Mouse (Mus musculus) left cerebral cortex, postnatal 36 days (tissue): ENCODE results near the gene Fbxw15. TPM values are rescaled to one million over a fixed set of nuclear protein-coding genes. Genes with fewer than 3 reads are reported as not detected.
"Not testable (repeated sequence)": the region's sequence is repeated elsewhere in the genome, so short reads cannot be mapped to it uniquely, and the experiment has no call there.

Experiments used
- DNase-seq, 2 experiments: peaks; one replicate each; pipeline ENCODE4 v3.0.0; 2021 to 2022; ENCODE audit warnings: low spot score in 2 of 2, mixed read lengths in 1 of 2
- intact Hi-C: fragments of 180-260 bp; cut with DNase I; formaldehyde crosslinking; loops from one replicate; pipeline ENCODE4 v1.15.1; 2025
- total RNA-seq, 2 experiments: library from RNA; stranded (reverse); gene quantifications; 2 replicates each; pipeline ENCODE4 v1.2.3; 2021

Fbxw15 gene
- not detected for total RNA-seq

DNA sequence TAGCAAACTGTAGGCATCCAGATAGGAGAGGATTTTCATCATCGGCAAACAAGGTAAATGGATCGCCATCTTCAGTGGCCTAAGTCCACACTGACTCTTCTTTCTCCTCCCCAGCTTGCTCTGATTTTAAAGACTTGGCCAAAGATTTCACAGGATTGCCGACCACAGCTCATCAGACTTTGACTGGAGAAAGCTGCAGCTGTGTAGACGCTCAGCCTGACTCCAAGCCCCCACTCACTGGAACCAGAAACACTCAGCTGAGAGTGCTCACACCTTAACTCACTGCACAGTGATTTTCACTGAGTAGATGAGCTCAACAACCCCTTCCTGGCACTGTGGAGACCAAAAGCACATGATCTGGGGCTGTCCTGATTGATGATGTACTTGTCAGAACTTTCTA is at the start of gene Fbxw15:
TSS of gene Fbxw15 (minus strand) at position 101 of the 400 bp plus-strand sequence.
- intact Hi-C loops, DNase-seq: not testable (repeated sequence)

DNA sequence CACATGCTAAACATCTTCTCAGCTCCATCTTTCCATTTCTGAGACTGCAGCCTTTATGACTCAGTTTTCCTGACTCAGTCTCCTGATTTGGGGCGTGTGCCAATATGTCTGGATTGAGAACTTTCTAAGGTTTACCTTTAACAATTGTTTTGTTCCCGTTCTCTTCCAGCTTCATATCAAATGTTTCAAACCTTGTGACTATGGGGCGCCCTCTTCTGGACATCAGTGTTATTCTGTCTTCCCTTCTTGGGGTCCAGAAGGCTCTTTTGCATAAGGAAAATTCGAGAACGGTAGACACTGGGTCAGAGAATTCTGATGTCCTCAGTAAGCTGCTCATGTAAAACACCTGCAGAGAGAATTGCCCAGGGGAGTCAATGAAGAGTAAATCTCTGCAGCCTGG is 38.8 kb upstream of the Fbxw15 start:
- intact Hi-C loops, result not testable (repeated sequence)
- DNase-seq, result peak; percentile 5 to 17

DNA sequence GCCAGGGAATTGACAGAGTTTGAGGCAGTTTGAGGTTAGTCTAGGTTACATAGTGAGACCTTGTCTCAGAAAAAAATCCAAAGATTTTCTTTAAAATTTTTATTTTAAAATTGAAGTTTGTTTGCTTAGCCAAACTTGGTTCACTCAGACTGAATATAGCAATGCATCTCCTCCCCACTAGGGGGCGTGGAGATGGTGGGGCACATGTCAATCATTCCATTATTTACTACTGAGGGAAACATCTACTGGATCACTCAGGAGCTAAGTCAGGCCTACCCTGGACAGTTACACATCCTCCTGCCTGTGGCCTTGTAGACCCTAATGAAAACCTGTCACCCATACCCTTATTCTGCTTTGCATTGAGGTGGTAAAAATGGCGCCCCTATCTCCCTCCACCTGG is 34.1 kb upstream of the Fbxw15 start:
- intact Hi-C loops, result not testable (repeated sequence)

DNA sequence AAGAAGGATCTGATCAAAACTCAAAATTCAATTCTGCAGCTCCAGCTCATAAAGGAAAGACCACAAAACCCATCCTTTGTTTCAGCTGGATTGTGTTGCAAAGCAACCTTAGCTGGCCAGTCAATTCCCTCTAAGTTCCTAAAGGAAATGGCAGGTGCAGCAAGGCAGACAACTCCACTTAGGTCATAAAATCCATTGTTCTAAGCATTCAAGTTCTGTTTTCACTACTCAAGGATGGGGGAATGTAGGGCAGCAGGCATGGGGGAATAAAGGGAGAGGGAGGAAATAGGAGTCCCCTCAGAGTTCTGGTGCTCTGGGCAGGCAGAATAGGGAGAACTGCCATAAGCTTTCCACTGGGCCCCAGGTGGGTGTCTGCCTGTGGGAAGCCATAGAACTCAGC is 29.2 kb upstream of the Fbxw15 start:
- no peak for DNase-seq
- intact Hi-C loops, result no loop called here

More for the DNA sequence above, 34.1 kb upstream of the Fbxw15 start:
- not testable (repeated sequence) for DNase-seq

DNA sequence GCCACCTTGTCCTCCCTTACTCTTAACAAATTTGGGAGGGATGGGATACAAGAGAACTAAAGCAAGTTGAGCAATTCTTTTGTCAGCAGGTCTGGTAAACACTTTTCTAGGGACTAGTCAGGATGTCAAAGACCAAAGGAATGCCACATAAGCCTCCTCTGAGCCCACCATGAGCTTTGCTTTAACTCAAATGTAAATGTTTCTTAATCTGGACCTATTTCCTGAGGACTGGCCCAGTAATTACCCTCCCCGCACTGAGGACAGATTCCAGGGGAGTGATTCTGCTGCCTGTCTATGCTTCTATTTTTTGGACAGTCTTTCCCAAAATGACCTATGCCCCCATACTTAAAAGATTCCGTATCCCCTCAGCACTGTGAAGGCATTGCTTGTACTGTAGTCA is 26.8 kb upstream of the Fbxw15 start:
- no peak for DNase-seq
- intact Hi-C loops, result no loop called here

DNA sequence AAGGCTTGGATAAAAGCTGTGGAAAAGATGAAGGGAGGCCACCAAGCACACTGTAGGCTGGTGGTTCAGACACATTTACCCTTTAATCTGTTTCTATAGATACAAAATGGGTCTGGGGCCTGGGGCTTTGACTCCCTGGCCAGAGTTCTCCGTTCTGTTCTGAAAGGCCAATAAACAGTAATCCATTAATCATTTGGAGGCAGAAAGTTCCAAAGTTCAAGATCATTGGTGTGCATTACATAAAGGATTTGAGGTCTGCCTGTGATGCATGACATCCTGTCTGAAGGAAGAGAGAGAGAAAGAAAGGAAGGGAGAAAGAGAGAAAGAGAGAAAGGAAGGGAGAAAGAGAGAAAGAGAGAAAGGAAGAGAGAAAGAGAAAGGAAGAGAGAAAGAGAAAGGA is 2.5 kb downstream of the Fbxw15 start:
- intact Hi-C loops, result no loop called here

DNA sequence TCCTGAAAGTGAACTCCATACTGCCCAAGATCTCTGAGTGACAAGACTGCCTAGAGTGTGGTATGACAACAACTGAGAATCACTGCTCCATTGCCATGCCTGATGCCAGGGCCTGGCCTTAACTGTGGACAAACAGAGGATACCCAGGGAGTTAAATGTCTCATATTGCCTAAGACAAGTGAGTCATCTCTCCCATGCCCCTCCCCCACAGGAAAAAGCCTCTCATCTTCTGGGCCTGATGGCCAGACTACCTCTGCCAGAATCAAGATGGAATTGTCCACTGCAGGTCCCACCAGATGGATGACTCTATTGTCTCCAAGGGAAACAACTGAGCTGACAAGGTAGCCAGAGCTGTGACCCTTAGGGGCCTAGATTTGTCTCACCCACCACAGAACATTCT is 6.0 kb downstream of the Fbxw15 start:
- intact Hi-C loops, DNase-seq: not testable (repeated sequence)

More for the DNA sequence above, 2.5 kb downstream of the Fbxw15 start:
- DNase-seq, result no peak

DNA sequence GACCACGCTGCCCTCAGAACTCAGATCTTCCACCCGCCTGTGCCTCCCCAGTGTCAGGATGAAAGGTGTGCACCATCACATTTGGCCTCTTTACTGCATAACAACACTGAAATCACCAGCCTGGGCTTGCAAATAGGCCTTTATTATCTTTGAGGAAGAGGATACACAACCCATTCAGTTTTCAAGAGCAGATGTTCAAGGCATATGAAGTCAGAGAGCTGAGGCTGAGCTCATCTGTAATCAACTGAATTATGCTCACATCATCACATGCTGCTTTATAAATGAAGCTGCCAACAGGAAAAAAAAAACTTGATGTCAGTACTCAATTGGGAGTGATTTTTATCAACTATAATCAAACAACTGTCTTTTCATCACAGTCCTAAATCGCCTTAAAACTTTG is 15.6 kb downstream of the Fbxw15 start:
- intact Hi-C loops, result no loop called here
- DNase-seq, result no peak

DNA sequence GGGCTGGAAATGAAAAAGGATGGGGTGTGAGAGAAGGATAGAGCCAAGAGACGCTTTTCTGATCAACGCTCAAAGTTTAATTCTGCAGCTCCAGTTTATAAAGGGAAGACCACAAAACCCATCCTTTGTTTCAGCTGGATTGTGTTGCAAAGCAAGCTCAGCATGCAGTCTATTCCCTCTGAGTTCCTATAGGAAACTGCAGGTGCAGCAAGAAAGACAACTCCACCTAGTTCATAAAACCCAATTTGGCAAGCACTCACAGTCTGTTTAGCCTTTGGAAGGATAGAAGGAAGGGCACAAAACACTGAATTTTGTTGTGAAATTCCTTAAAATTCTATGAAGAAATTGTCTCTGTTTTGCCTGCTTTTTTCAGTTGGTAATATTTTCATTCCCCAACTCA is 18.4 kb downstream of the Fbxw15 start:
- intact Hi-C loops, DNase-seq: not testable (repeated sequence)

DNA sequence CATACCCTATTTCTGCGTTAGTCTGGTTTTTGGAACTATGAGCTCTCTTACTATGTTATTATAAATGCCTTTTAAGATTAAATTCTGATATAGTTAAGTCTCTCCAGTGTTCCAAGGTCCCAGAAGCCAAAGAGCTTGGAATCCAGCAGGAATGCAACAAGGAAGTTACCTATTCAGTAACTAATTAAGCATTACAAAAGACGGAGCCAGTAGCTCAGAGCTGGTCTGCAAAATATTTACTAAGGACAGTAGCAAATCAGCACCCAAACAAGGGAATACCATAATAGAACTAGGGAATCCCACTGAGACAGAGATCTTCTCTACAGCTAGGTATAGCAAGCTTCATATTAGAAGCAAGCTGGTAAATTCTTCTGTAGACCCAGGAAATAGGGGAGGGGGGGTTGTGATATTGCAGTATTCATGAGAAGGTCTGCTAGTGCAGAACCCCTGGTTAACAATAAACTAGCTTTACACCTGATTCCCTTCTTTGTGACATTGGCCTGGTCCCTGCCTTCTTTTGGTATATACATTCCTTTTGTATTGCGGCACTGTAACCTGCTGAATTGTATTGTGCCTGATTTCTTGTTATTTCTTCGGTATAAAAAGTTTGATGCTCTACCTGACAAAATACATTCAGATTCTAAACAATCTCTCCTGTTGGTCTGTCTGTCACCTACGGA is 44.5 kb downstream of the Fbxw15 start:
- no peak for DNase-seq
- intact Hi-C loops, result no loop called here

Other genes starting within 250 kb of the Fbxw15 start
- gene Fbxw28, start 228.6 kb downstream of the Fbxw15 start, total RNA-seq, result not detected
- not detected for gene Fbxw22, start 164.0 kb downstream of the Fbxw15 start, total RNA-seq
- not detected for gene Fbxw16, start 119.1 kb downstream of the Fbxw15 start, total RNA-seq
- gene Fbxw19, start 72.4 kb downstream of the Fbxw15 start, total RNA-seq, result not detected
- gene Fbxw24, start 57.8 kb upstream of the Fbxw15 start, total RNA-seq, result not detected
- not detected for gene Fbxw25, start 96.4 kb upstream of the Fbxw15 start, total RNA-seq
- gene Fbxw18, start 134.4 kb upstream of the Fbxw15 start, total RNA-seq, result not detected
- gene Fbxw26, start 177.8 kb upstream of the Fbxw15 start, total RNA-seq, result not detected
- not detected for gene Fbxw27, start 222.4 kb upstream of the Fbxw15 start, total RNA-seq
- gene Spink8, start 244.0 kb upstream of the Fbxw15 start, total RNA-seq, result 1 to 10 TPM in 1 of 2 experiments, not detected in 1; 5.7 TPM